Mouse (Mus musculus): ENCODE results near the gene Pbx1. TPM values are rescaled to one million over a fixed set of nuclear protein-coding genes. Genes with fewer than 3 reads are reported as not detected.

Pbx1 gene
- polyA plus RNA-seq, 1 experiment from 2014 or later: 35.4 TPM

DNA sequence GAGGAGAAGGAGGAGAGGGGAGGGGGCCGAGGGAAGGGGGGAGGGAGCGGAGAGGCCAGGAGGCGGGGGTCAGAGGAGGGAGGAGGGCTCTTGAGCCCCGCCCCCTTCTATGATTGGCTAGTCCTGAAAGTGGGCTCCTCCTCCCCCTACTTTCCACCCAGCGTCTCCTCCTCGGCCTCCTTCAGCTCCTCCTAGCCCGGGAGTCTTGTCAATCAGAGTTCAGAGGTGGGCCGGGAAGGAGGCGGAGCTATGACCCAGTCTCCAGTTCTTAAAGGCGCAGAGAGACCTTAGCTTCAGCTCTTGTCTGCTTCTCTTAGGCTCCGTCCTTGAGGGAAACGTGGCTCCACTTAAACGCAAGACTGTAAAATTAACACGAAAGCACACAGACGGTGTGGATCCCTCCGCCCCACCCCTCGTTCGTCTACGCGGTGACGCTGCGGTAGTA is 233 bp upstream of the Pbx1 start:
- Histone ChIP-seq H3K36me3 (no peaks in the 10 kb centered on the region), H3K4me3 (peak overlapping the region; percentile 87), H3K27ac (peak overlapping the region; percentile 98), H3K4me1 (replicated peaks) (peaks cover 17% of the 10 kb centered on the region), H3K27me3 (ENCODE audit: insufficient read depth, poor library complexity, severe bottlenecking) (no peaks in the 10 kb centered on the region), H3K9me3 (no peaks in the 10 kb centered on the region)
- under 1% methylated on average over 22 of the region's 22 CpGs for WGBS
- peak; percentile 96 for DNase-seq (ENCODE audit: low spot score)

DNA sequence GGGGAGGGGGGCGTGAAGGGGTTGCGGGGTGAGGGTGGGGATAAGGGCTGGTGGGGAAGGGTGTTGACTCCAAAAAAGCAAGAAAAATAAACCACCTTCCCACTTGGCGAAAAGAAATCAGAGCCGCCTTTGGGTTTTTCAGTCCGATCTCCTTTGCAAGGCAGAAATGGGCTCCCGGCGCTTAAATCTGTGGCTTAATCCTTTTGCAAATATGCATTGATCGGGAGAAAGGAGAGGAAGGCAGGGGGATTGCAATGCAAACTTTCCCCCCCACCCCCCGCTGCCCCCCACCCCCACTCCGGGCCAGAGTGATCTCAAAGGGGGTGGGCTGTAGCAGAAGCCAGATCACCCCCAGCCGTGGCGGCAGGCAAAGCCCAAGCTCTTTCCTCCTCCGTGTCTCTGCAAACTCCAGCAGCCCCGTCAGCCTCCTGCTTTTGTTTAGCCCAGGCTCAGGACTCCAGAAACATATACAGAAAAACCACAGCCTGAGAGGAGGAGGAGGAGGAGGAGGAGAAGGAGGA is 299 bp downstream of the Pbx1 start:
- peaks cover 22% of the 10 kb centered on the region for H3K4me1 ChIP-seq (replicated peaks)
- DNase-seq (ENCODE audit: low spot score): peak; percentile 87
- no peaks in the 10 kb centered on the region for H3K9me3 ChIP-seq
- H3K4me3 ChIP-seq: peak overlapping the region; percentile 87
- H3K27ac ChIP-seq: peak overlapping the region; percentile 98
- H3K27me3 ChIP-seq (ENCODE audit: insufficient read depth, poor library complexity, severe bottlenecking): no peaks in the 10 kb centered on the region
- under 1% methylated on average over 14 of the region's 14 CpGs for WGBS
- no peaks in the 10 kb centered on the region for H3K36me3 ChIP-seq

DNA sequence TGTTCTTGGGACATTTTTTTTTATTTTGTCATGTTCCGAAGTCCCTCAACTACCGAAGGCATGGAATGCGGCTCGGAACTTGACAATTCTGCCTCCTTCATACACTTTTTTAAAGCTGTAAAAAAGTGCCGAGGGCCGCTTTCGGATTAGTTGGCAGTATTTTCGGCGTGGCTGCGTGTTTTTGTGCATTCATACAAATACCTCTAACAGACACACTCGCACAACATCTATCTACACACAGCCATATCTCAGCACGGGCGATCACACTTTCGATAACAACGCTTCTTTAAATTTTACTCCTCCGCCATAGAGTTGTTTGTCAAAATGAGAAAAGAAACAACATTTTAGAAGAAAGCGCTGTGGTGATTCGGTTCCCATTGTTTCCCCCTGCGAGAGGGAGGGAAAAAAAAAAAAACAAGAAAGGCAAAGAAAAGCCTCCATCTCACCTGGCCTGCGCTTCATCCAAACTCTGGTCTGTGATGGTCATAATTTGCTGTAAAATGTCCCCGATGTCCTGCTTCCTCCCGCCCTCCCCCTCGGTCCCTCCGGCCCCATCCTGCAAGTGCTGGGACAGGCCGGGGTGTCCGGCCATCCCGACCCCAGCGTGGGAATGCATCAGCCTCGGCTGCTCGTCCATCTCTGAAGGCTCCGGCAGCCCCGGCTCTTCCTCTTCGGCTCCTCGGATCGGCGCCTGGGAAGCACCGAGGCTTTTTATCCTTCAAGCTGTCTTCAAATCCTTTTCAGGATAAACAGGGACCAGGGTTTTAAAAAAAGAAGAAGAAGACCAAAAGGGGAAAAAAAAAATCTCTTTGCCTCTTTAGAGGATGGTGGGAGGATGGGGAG is 981 bp downstream of the Pbx1 start:
- H3K27me3 ChIP-seq (ENCODE audit: insufficient read depth, poor library complexity, severe bottlenecking): no peaks in the 10 kb centered on the region
- H3K4me3 ChIP-seq: peak overlapping the region; percentile 87
- peak overlapping the region; percentile 98 for H3K27ac ChIP-seq
- H3K36me3 ChIP-seq: no peaks in the 10 kb centered on the region
- DNase-seq (ENCODE audit: low spot score): peak; percentile 67
- peaks cover 29% of the 10 kb centered on the region for H3K4me1 ChIP-seq (replicated peaks)
- WGBS: under 1% methylated on average over 37 of the region's 37 CpGs
- no peaks in the 10 kb centered on the region for H3K9me3 ChIP-seq

DNA sequence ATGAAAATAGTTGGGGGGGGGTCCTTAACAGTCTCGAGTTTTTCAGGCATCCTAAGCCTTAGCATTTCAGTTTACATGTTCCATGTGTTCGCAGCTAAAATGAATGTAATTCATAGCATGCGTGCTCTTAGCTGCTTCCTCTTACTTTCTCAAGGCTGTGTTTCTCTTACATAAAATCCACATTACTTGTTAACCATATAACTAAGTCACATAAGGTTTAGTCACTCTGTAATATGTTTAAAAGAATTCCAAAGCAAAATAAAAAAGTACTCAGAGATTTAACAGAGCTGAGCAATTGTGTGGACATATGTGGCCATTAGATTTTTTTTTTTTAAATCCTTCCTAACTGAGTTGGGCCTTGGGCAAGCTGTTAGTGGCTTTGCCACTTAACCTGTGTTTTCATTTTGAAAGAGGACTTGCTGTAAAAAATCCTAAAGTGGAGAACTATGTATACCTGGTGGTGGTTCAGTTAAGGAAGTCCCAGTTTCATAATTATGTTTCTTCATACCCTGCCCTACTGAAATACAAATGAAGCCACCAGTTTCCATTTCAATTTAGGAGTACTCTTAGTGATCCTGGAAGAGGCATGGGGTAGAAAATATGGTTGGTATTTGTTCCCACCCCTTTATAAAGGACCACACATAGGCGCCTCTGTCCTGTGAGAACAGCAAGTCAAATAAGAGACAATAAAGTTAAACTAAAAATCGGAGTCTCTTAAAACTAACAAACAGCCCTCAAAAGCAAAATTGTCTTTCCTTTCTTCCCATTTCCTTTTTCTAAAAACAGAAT is 2.0 kb downstream of the Pbx1 start:
- Histone ChIP-seq H3K9me3 (no peaks in the 10 kb centered on the region), H3K4me1 (replicated peaks) (peaks cover 39% of the 10 kb centered on the region), H3K27ac (peak overlapping the region; percentile 98), H3K27me3 (ENCODE audit: insufficient read depth, poor library complexity, severe bottlenecking) (no peaks in the 10 kb centered on the region), H3K36me3 (no peaks in the 10 kb centered on the region), H3K4me3 (peak overlapping the region; percentile 87)
- no peak for DNase-seq (ENCODE audit: low spot score)
- 3% methylated on average over 5 of the region's 5 CpGs for WGBS

DNA sequence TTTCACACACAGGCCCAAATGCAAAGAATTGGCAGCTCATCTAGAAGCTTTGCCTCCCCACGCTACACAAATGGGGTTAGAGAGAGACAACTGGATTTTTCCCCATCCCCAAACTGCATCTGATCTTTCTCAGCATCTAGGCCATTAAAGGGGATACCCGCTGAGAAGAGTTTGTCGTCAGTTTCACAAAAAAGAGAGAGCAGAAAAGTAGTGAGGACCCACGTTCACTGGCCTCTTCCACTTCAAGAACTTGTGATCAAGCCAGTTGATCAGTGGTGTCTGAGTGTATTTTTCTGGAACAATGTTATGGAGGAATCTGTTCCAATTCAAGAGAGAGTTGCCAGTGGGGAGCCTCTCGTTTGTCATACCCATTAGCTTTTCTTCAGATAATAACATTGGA is 2.7 kb downstream of the Pbx1 start:
- H3K27ac ChIP-seq: peak overlapping the region; percentile 98
- no peak for DNase-seq (ENCODE audit: low spot score)
- no peaks in the 10 kb centered on the region for H3K9me3 ChIP-seq
- H3K36me3 ChIP-seq: no peaks in the 10 kb centered on the region
- H3K27me3 ChIP-seq (ENCODE audit: insufficient read depth, poor library complexity, severe bottlenecking): no peaks in the 10 kb centered on the region
- peak overlapping the region; percentile 87 for H3K4me3 ChIP-seq
- H3K4me1 ChIP-seq (replicated peaks): peaks cover 46% of the 10 kb centered on the region
- WGBS: 0% methylated on average over 5 of the region's 5 CpGs

DNA sequence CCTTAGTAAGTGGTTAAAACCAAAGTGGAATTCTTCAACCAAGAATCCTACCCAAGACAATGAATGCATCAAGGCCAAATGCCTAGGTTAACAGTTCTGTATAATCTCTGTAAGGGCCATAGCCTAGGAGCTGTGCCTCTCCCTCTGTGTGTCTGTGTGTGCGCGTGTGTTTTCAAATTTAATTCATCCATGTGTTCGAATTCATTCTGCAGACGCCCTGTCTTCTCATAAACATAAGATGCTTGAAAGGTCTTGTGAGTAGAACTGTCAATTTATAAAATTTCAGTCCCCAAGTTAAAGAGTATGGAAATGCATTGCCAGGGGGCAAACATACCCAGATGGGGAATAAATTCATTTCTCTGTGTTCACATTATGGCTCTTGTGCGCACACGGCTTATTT is 3.8 kb downstream of the Pbx1 start:
- peak overlapping the region; percentile 98 for H3K27ac ChIP-seq
- 34% methylated on average over 6 of the region's 6 CpGs for WGBS
- peaks cover 57% of the 10 kb centered on the region for H3K4me1 ChIP-seq (replicated peaks)
- no peaks in the 10 kb centered on the region for H3K27me3 ChIP-seq (ENCODE audit: insufficient read depth, poor library complexity, severe bottlenecking)
- peak overlapping the region; percentile 87 for H3K4me3 ChIP-seq
- DNase-seq (ENCODE audit: low spot score): no peak
- H3K9me3 ChIP-seq: no peaks in the 10 kb centered on the region
- H3K36me3 ChIP-seq: no peaks in the 10 kb centered on the region

DNA sequence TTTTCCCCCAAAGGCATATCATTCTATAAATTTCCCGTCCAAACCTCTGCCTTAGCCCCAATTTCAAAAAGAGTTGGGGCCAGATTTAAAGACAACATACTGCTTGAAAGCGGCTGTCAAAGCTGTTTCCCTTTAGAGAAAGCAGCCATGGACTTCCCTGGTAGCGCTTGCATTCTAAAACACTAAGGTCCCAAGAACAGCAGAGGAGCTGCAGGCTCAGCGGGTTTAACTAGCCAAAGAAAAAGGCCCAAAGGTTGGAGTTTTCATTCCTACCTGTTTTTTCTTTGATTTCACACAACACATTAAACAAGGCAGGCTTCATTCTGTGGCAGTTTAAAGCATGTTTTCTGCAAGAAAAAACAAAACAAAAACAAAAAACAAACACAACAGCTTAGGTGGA is 4.5 kb downstream of the Pbx1 start:
- Histone ChIP-seq H3K4me3 (peak overlapping the region; percentile 87), H3K4me1 (replicated peaks) (peaks cover 57% of the 10 kb centered on the region), H3K27ac (peak overlapping the region; percentile 98), H3K36me3 (peaks cover 1% of the 10 kb centered on the region; the same call in 1 of the 2 replicates), H3K27me3 (ENCODE audit: insufficient read depth, poor library complexity, severe bottlenecking) (no peaks in the 10 kb centered on the region), H3K9me3 (no peaks in the 10 kb centered on the region)
- WGBS: 9% methylated on average over 4 of the region's 4 CpGs
- DNase-seq (ENCODE audit: low spot score): no peak

DNA sequence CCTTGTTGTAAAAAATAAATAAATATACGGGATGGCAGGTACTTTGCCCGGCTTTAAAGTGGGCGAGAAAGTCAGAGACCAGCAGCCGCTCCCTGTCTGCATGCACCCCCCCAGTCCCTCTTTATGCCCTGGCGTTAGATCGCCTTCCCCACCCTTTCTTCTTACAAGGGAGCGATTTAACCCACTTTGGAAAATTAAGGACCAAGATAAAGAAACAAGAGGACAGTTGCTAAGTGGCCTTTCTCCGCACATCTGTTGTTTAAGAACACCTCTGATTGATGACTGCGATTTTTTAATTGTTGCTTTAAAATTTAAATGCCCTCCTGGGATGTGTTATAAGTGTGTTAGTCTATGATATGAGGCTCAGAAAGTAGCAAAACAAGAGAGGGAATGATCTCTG is 5.2 kb downstream of the Pbx1 start:
- H3K9me3 ChIP-seq: no peaks in the 10 kb centered on the region
- H3K27ac ChIP-seq: peak overlapping the region; percentile 98
- no peaks in the 10 kb centered on the region for H3K27me3 ChIP-seq (ENCODE audit: insufficient read depth, poor library complexity, severe bottlenecking)
- peaks cover 57% of the 10 kb centered on the region for H3K4me1 ChIP-seq (replicated peaks)
- no peak for DNase-seq (ENCODE audit: low spot score)
- H3K4me3 ChIP-seq: peak overlapping the region; percentile 87
- peaks cover 8% of the 10 kb centered on the region for H3K36me3 ChIP-seq
- WGBS: 54% methylated on average over 9 of the region's 9 CpGs

DNA sequence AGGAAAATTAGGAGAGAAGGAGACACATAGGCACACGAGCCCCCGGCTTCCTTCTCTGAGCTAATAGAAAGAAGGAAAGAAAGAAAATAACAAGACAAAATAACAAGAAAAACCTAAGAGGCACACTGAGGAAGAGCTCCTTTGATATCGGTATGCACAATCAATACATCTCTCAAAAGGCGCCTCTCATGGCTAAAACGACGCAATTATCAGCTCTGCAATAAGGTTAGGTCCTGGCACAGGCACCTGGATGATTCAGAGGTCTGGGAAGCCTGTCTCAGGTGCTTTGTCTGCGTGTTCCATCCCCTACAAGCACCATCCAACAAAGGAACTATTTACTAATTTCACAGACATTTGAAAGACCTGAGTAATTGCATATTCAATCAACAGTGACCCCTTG is 5.8 kb downstream of the Pbx1 start:
- Histone ChIP-seq H3K27ac (no peak overlapping the region; the same call in 1 of the 2 replicates), H3K9me3 (no peaks in the 10 kb centered on the region), H3K4me3 (peak overlapping the region; percentile 87), H3K4me1 (replicated peaks) (peaks cover 57% of the 10 kb centered on the region), H3K27me3 (ENCODE audit: insufficient read depth, poor library complexity, severe bottlenecking) (no peaks in the 10 kb centered on the region), H3K36me3 (peaks cover 14% of the 10 kb centered on the region)
- no peak for DNase-seq (ENCODE audit: low spot score)
- WGBS: 56% methylated on average over 7 of the region's 7 CpGs

DNA sequence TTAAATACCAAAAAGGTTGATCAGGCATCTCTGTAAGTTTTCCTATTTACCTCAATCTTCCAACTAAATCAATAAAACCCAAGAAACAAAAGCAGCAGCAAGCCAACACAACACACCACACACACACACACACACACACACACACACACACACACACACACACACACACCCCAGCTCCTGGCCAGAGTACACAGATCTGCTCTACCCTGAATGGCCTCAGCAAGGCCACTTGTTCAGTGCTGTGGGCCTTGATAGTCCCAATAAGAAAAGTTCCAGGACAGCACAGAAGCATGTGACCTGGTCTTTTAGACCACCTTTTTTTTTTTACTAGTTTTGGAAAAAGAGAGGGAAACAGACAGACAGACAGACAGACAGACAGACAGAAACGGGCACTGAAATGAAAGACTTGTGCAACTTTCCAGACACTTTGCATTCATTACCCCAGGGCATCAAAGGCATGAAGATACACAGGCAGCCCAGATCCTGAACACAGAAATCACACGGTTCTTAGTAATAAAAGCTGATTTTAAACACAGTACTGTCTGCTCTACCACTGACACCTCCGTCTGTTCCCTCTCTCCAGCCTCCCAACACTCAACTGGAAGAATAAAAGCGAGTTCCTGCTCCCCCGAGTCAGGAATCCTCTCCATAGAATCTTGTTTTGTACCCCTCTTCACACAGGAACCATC is 6.9 kb downstream of the Pbx1 start:
- Histone ChIP-seq H3K4me1 (replicated peaks) (peaks cover 57% of the 10 kb centered on the region), H3K27me3 (ENCODE audit: insufficient read depth, poor library complexity, severe bottlenecking) (no peaks in the 10 kb centered on the region), H3K27ac (0 out of 2 replicates have a peak overlapping the region, but pooled peaks have one; percentile 51), H3K36me3 (peaks cover 26% of the 10 kb centered on the region), H3K9me3 (no peaks in the 10 kb centered on the region), H3K4me3 (peak overlapping the region; percentile 87; the same call in 1 of the 2 replicates)
- no peak for DNase-seq (ENCODE audit: low spot score)
- 39% methylated on average over 5 of the region's 5 CpGs for WGBS

DNA sequence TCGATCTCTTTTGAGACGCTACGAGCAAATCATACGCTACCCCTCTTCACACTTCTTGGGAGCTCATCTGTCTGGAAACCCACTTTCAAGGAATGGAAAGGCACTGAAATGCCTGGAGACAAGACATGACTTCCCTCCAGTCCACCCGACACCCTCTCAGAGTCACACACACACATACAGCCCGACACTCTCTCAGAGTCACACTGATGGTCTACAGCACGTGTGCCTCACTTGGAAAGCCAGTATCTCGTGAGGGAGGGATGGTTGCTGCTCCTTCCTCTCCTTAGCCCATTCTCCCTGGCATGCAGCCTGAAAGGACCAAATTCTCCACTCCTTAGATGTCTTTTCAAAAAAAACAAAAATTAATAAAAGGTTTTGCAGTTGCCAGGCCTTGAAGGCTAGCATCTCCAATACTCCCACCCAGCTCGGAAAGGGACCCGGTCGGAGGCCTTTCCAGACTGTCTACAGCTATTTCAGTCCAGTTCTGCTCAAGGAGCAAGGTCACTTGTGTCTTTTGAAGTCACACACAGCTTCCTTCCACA is 8.6 kb downstream of the Pbx1 start:
- H3K27me3 ChIP-seq (ENCODE audit: insufficient read depth, poor library complexity, severe bottlenecking): no peaks in the 10 kb centered on the region
- DNase-seq (ENCODE audit: low spot score): no peak
- H3K27ac ChIP-seq: peak overlapping the region; percentile 29
- peaks cover 41% of the 10 kb centered on the region for H3K36me3 ChIP-seq
- 78% methylated on average over 11 of the region's 11 CpGs for WGBS
- H3K4me3 ChIP-seq: no peak overlapping the region
- peaks cover 63% of the 10 kb centered on the region for H3K4me1 ChIP-seq (replicated peaks)
- no peaks in the 10 kb centered on the region for H3K9me3 ChIP-seq

DNA sequence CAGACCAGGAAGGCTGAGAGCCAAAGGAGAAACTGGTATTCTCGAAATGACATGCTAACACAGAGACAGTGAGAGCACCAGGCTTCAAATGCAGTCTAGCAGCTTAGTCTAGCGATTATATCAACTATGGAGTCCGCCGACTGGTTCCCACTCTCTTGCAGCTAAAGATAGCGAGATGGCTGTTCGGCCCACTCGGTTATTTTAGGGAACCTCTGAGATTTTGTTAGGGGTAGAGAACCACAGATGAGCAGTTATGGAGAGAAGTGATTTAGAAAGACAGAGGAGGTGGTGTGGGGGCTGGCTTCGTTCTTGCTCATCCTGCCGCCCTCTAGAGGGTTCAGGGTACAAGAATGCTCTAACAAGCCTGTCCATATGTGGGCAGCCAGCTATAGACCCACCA is 13.2 kb downstream of the Pbx1 start:
- whole genome bisulfite sequencing: 88% methylated on average over 9 of the region's 9 CpGs
- Histone ChIP-seq H3K4me1 (replicated peaks) (peaks cover 63% of the 10 kb centered on the region), H3K36me3 (peaks cover 60% of the 10 kb centered on the region), H3K27ac (no peak overlapping the region), H3K27me3 (ENCODE audit: insufficient read depth, poor library complexity, severe bottlenecking) (no peaks in the 10 kb centered on the region), H3K9me3 (no peaks in the 10 kb centered on the region), H3K4me3 (no peak overlapping the region)
- no peak for DNase-seq (ENCODE audit: low spot score)
